In genomic region chr11:88558731-88559130, GRCm38 (mm10) we compare ENCODE assay signal across 9 mouse cellular contexts.
A peak's percentile ranks its signal among the peaks of the same experiment; 100 is the strongest.
DNase-seq lines count a peak whose midpoint lies in the region; ATAC-seq and TF ChIP-seq lines count a peak whose summit lies in the region.
"Had no signal": no experiment of that assay in that cellular context is flagged by ENCODE, and none has a peak within 500 bp of the region (broad histone marks: within the 10 kb centered on the region; RNA-seq: fewer than 3 reads in every experiment).

No protein-coding gene starts in this region.

- H3K27me3 ChIP-seq in kidney, embryonic 14.5 days (ENCODE audit: control insufficient read depth, insufficient read depth, low read length) = no peaks in the 10 kb centered on the region
- H3K27me3 ChIP-seq in ES-Bruce4 (ENCODE audit: control insufficient read depth, insufficient read depth, low read length, poor library complexity, severe bottlenecking) = no peaks in the 10 kb centered on the region
- H3K27me3 ChIP-seq in hindbrain, postnatal 0 days (ENCODE audit: insufficient read depth, low read length) = no peaks in the 10 kb centered on the region

- WGBS in kidney, embryonic 14.5 days = 78% methylated on average over 4 of the region's 4 CpGs
- WGBS in hindbrain, postnatal 0 days = 59% methylated on average over 4 of the region's 4 CpGs

- no peak for TF ChIP-seq CTCF in ES-Bruce4 (IDR thresholded peaks at IDR 0.05; ENCODE audit: low read depth, low read length)
- no peak for TF ChIP-seq CTCF in hindbrain, postnatal 0 days (IDR thresholded peaks at IDR 0.05; ENCODE audit: low read depth)

- TF ChIP-seq POLR2A in ES-Bruce4 (IDR thresholded peaks at IDR 0.05; ENCODE audit: insufficient read depth, low read length) = no peak

- peaks cover 79% of the 10 kb centered on the region for H3K4me1 ChIP-seq in kidney, embryonic 14.5 days (ENCODE audit: control insufficient read depth, insufficient read depth, low read length)
- peaks cover 19% of the 10 kb centered on the region for H3K4me1 ChIP-seq in ES-Bruce4 (ENCODE audit: control insufficient read depth, insufficient read depth, low read length)
- peaks cover 38% of the 10 kb centered on the region for H3K4me1 ChIP-seq in hindbrain, postnatal 0 days (ENCODE audit: insufficient read depth, low read length)

- H3K4me3 ChIP-seq in kidney, embryonic 14.5 days (ENCODE audit: low read length) = no peak overlapping the region
- H3K4me3 ChIP-seq in ES-Bruce4 (ENCODE audit: low read depth, low read length) = no peak overlapping the region
- H3K4me3 ChIP-seq in hindbrain, postnatal 0 days (ENCODE audit: low read length) = no peak overlapping the region

- no peaks in the 10 kb centered on the region for H3K9me3 ChIP-seq in kidney, embryonic 14.5 days (ENCODE audit: control insufficient read depth, low read length)
- no peaks in the 10 kb centered on the region for H3K9me3 ChIP-seq in ES-Bruce4 (replicated peaks; ENCODE audit: control insufficient read depth, insufficient read depth, low read length, poor library complexity, severe bottlenecking)
- H3K9me3 ChIP-seq in hindbrain, postnatal 0 days (ENCODE audit: low read length) = no peaks in the 10 kb centered on the region

- peak; percentile 54 to 81 for DNase-seq in adrenal gland, adult (ENCODE audit: inconsistent age in 2 of 2, low spot score in 1 of 2)
- DNase-seq in adrenal gland, adult 18-20 months (ENCODE audit: low spot score in 2 of 2) = no peak
- DNase-seq in kidney, postnatal 10 days = no peak
- no peak for DNase-seq in hindbrain, postnatal 0 days (ENCODE audit: low spot score)
- DNase-seq in frontal cortex, adult 2 months (ENCODE audit: extremely low spot score in 1 of 2, low spot score in 1 of 2) = no peak

- peak overlapping the region; percentile 28; the same call in 1 of the 2 replicates for H3K9ac ChIP-seq in kidney, embryonic 14.5 days (ENCODE audit: low read depth, low read length)
- no peak overlapping the region; the same call in 1 of the 2 replicates for H3K9ac ChIP-seq in ES-Bruce4 (ENCODE audit: low read depth, poor library complexity, severe bottlenecking)
- no peak overlapping the region for H3K9ac ChIP-seq in hindbrain, postnatal 0 days (replicated peaks; ENCODE audit: low read length)

- peak overlapping the region; percentile 83 for H3K27ac ChIP-seq in kidney, embryonic 14.5 days (ENCODE audit: low read depth, low read length)
- H3K27ac ChIP-seq in ES-Bruce4 (ENCODE audit: insufficient read depth, low read length) = peak overlapping the region; percentile 79
- H3K27ac ChIP-seq in hindbrain, postnatal 0 days = 0 out of 2 replicates have a peak overlapping the region, but pooled peaks have one; percentile 7

- H3K4me2 ChIP-seq in kidney, embryonic 14.5 days (replicated peaks; ENCODE audit: low read depth, low read length) = no peak overlapping the region
- no peak overlapping the region for H3K4me2 ChIP-seq in hindbrain, postnatal 0 days (ENCODE audit: low read depth, low read length)

- TF ChIP-seq EP300 in ES-Bruce4 (IDR thresholded peaks at IDR 0.05; ENCODE audit: insufficient read depth, low read depth, low read length) = no peak

- ATAC-seq in kidney, embryonic 14.5 days (ENCODE audit: low FRiP score, low TSS enrichment) = no peak
- ATAC-seq in hindbrain, postnatal 0 days = no peak
- no peak for ATAC-seq in CD4-positive, CD25-positive, alpha-beta regulatory T cell, adult 4 months
- ATAC-seq: forebrain, embryonic 16.5 days had no signal

- no peaks in the 10 kb centered on the region for H3K36me3 ChIP-seq in kidney, embryonic 14.5 days (ENCODE audit: control insufficient read depth, insufficient read depth, low read length)
- H3K36me3 ChIP-seq in ES-Bruce4 (ENCODE audit: control insufficient read depth, insufficient read depth, low read length, poor library complexity, severe bottlenecking) = no peaks in the 10 kb centered on the region
- H3K36me3 ChIP-seq in hindbrain, postnatal 0 days (ENCODE audit: insufficient read depth, low read length) = no peaks in the 10 kb centered on the region

Comparison
In these comparisons a context has a peak if more than half of its experiments do, and no peak if none do; other contexts are left out.
1. DNase-seq: peak in adrenal gland, adult (2 of 2); none in adrenal gland, adult 18-20 months (0 of 2), kidney, postnatal 10 days (single experiment), hindbrain, postnatal 0 days (single experiment) and frontal cortex, adult 2 months (0 of 2).
2. H3K27ac ChIP-seq: peak in every context shown above with its lines; median percentile 83 in kidney, embryonic 14.5 days; 79 in ES-Bruce4; 7 in hindbrain, postnatal 0 days.